Mouse (Mus musculus) heart, adult 2 months (tissue): ENCODE results near the gene Zfp511. TPM values are rescaled to one million over a fixed set of nuclear protein-coding genes. Genes with fewer than 3 reads are reported as not detected.

Experiments used
- DNase-seq, 2 experiments: peaks; one replicate each; pipeline ENCODE4 v3.0.0; 2021
- H3K27ac ChIP-seq: fragments of 200-600 bp; 2 replicates; pipeline ENCODE4 v1.8.1; 2022
- H3K27me3 ChIP-seq: fragments of 200-500 bp; 2 replicates; pipeline ENCODE4 v1.6.1; 2012; ENCODE audit warnings: mild to moderate bottlenecking, low read length, inconsistent platforms, mixed read lengths; ENCODE audit not compliant: control insufficient read depth, insufficient read depth
- H3K36me3 ChIP-seq: fragments of 200-500 bp; 2 replicates; pipeline ENCODE4 v1.6.1; 2012; ENCODE audit warnings: low read length, inconsistent platforms; ENCODE audit not compliant: control insufficient read depth, insufficient read depth
- H3K4me1 ChIP-seq: fragments of 200-500 bp; 2 replicates; pipeline ENCODE4 v1.6.1; 2011; ENCODE audit warnings: low read length; ENCODE audit not compliant: control insufficient read depth, insufficient read depth
- H3K4me3 ChIP-seq: fragments of 200-600 bp; 2 replicates; pipeline ENCODE4 v1.8.1; 2022
- H3K79me2 ChIP-seq: fragments of 200-500 bp; replicated peaks from 2 replicates; pipeline ENCODE4 v1.6.1; 2012; ENCODE audit warnings: mild to moderate bottlenecking, inconsistent platforms, low read length, moderate library complexity, mixed read lengths; ENCODE audit not compliant: control insufficient read depth, insufficient read depth
- H3K9ac ChIP-seq: fragments of 200-500 bp; 2 replicates; pipeline ENCODE4 v1.6.1; 2012; ENCODE audit warnings: low read depth, mild to moderate bottlenecking, control low read depth, inconsistent platforms, low read length, mixed read lengths
- CTCF ChIP-seq: fragments of 200-600 bp; IDR thresholded peaks from 2 replicates; pipeline ENCODE4 v1.8.1; 2022; ENCODE audit warnings: antibody characterized with exemption, mild to moderate bottlenecking, moderate library complexity
- EP300 ChIP-seq: fragments of 200-500 bp; IDR thresholded peaks from 2 replicates; pipeline ENCODE4 v1.6.1; 2011; ENCODE audit warnings: low read depth, low read length, control low read depth; ENCODE audit not compliant: insufficient read depth
- POLR2A ChIP-seq: fragments of 200-500 bp; IDR thresholded peaks from 2 replicates; pipeline ENCODE4 v1.6.1; 2011; ENCODE audit warnings: mild to moderate bottlenecking, low read depth, low read length, control low read depth; ENCODE audit not compliant: insufficient read depth
- WGBS: fragments of 180-500 bp; shearing (Covaris S2); methylation state at CpG from one replicate; pipeline ENCODE4 v1.1.7; 2018; 5-methylcytosine and 5-hydroxymethylcytosine counted together
- intact Hi-C: fragments of 180-260 bp; cut with DNase I; formaldehyde crosslinking; loops from one replicate; pipeline ENCODE4 v1.15.1; 2025
- polyA plus RNA-seq: library from polyadenylated mRNA; depleted of rRNA; stranded (reverse); fragments of >200 nt; gene quantifications from 2 replicates; pipeline ENCODE4 v1.2.3, GENCODE M21; 2012
- total RNA-seq, 2 experiments: library from RNA; stranded (reverse); gene quantifications; 2 replicates each; pipeline ENCODE4 v1.2.3; 2021

Gene Zfp511
- total and polyA plus RNA-seq, 3 experiments, result 8.5 to 21.2 (median 11.1) TPM

GRCm38 (mm10) chr7:140062307-140062706 lies 26.1 kb downstream of the Zfp511 start:
- Histone ChIP-seq H3K27ac (no peak overlapping the region), H3K27me3 (peaks cover 22% of the 10 kb centered on the region), H3K79me2 (no peaks in the 10 kb centered on the region), H3K9ac (no peak overlapping the region), H3K4me3 (no peak overlapping the region), H3K4me1 (no peaks in the 10 kb centered on the region), H3K36me3 (no peaks in the 10 kb centered on the region)
- intact Hi-C loops, result loop anchor here (1.0 to 2.0 kb wide), 2 partner anchors 93 to 158 kb away; no protein-coding TSS in a partner anchor
- 21% methylated on average over 11 of the region's 11 CpGs for WGBS
- DNase-seq, result no peak
- peak; percentile 43 for TF ChIP-seq CTCF
- no peak for TF ChIP-seq EP300

GRCm38 (mm10) chr7:140063092-140063491 lies 26.9 kb downstream of the Zfp511 start:
- DNase-seq, result peak; percentile 38 to 64
- H3K27ac ChIP-seq, result no peak overlapping the region
- no peak for TF ChIP-seq POLR2A
- peak; percentile 76 for TF ChIP-seq CTCF

GRCm38 (mm10) chr7:140067397-140067796 lies 31.2 kb downstream of the Zfp511 start:
- Histone ChIP-seq H3K4me1 (no peaks in the 10 kb centered on the region), H3K9ac (no peak overlapping the region), H3K27ac (no peak overlapping the region), H3K79me2 (no peaks in the 10 kb centered on the region), H3K27me3 (no peaks in the 10 kb centered on the region; the same call in 1 of the 2 replicates), H3K4me3 (no peak overlapping the region), H3K36me3 (no peaks in the 10 kb centered on the region)
- no peak for DNase-seq
- 57% methylated on average over 6 of the region's 6 CpGs for WGBS
- intact Hi-C loops, result no loop called here
- TF ChIP-seq EP300 (no peak), CTCF (no peak), POLR2A (no peak)

More at GRCm38 (mm10) chr7:140063092-140063491, 26.9 kb downstream of the Zfp511 start:
- H3K79me2 ChIP-seq, result no peaks in the 10 kb centered on the region
- intact Hi-C loops, result loop anchor here (2.0 kb wide), 1 partner anchor 158 kb away; no protein-coding TSS in a partner anchor
- H3K27me3 ChIP-seq, result peaks cover 17% of the 10 kb centered on the region
- no peak overlapping the region for H3K4me3 ChIP-seq
- H3K36me3 ChIP-seq, result no peaks in the 10 kb centered on the region
- WGBS, result 20% methylated on average over 7 of the region's 7 CpGs
- H3K9ac ChIP-seq, result no peak overlapping the region
- no peaks in the 10 kb centered on the region for H3K4me1 ChIP-seq

- Histone ChIP-seq H3K27ac (no peak overlapping the region), H3K79me2 (no peaks in the 10 kb centered on the region), H3K4me3 (peak overlapping the region; percentile 34), H3K9ac (peak overlapping the region; percentile 47), H3K27me3 (no peaks in the 10 kb centered on the region; the same call in 1 of the 2 replicates), H3K36me3 (no peaks in the 10 kb centered on the region), H3K4me1 (no peaks in the 10 kb centered on the region)
- intact Hi-C loops, result no loop called here
- peak; percentile 31 to 34 for DNase-seq
- WGBS, result 27% methylated on average over 39 of the region's 39 CpGs
- peak; percentile 72 for TF ChIP-seq POLR2A
- TF ChIP-seq EP300, result no peak
- no peak for TF ChIP-seq CTCF
Observed at GRCm38 (mm10) chr7:140070042-140070711, 34.0 kb downstream of the Zfp511 start.

GRCm38 (mm10) chr7:140077698-140078097 lies 41.5 kb downstream of the Zfp511 start:
- Histone ChIP-seq H3K36me3 (no peaks in the 10 kb centered on the region), H3K27ac (no peak overlapping the region), H3K79me2 (no peaks in the 10 kb centered on the region), H3K4me3 (no peak overlapping the region), H3K4me1 (no peaks in the 10 kb centered on the region), H3K27me3 (peaks cover 2% of the 10 kb centered on the region; the same call in 1 of the 2 replicates), H3K9ac (no peak overlapping the region)
- DNase-seq, result no peak
- WGBS, result 56% methylated on average over 6 of the region's 6 CpGs
- intact Hi-C loops, result loop anchor here (1.0 to 5.0 kb wide), 2 partner anchors 64 to 750 kb away; no protein-coding TSS in a partner anchor
- TF ChIP-seq CTCF, result no peak
- no peak for TF ChIP-seq POLR2A
- no peak for TF ChIP-seq EP300

GRCm38 (mm10) chr7:140078711-140079110 lies 42.5 kb downstream of the Zfp511 start:
- Histone ChIP-seq H3K27ac (no peak overlapping the region), H3K4me1 (no peaks in the 10 kb centered on the region), H3K36me3 (no peaks in the 10 kb centered on the region), H3K27me3 (peaks cover 2% of the 10 kb centered on the region; the same call in 1 of the 2 replicates), H3K9ac (no peak overlapping the region), H3K4me3 (no peak overlapping the region), H3K79me2 (no peaks in the 10 kb centered on the region)
- 7% methylated on average over 5 of the region's 5 CpGs for WGBS
- peak; percentile 58 to 74 for DNase-seq
- TF ChIP-seq CTCF (peak; percentile 91), EP300 (peak; percentile 44; the same call in 1 of the 2 replicates), POLR2A (no peak)
- intact Hi-C loops, result loop anchor here (1.0 to 5.0 kb wide), 2 partner anchors 63 to 749 kb away; no protein-coding TSS in a partner anchor
